Mouse (Mus musculus) heart, embryonic 11.5 days (tissue): ENCODE measurements around the gene Mmp11. TPM values are rescaled to one million over a fixed set of nuclear protein-coding genes. Genes with fewer than 3 reads are reported as not detected.
A peak's percentile ranks its signal among the peaks of the same experiment; 100 is the strongest.
"Not testable (repeated sequence)": the region's sequence is repeated elsewhere in the genome, so short reads cannot be mapped to it uniquely, and the experiment has no call there.

ENCODE experiments used
- ATAC-seq: fragments of 200-750 bp; cut with Nextera tagmentation; replicated peaks from 2 replicates; pipeline ENCODE4 v1.8.0; 2017; ENCODE audit warnings: moderate library complexity; ENCODE audit not compliant: insufficient number of reproducible peaks, low FRiP score, low TSS enrichment
- H3K27ac ChIP-seq: fragments of 300-500 bp; sonication (generic); 2 replicates; pipeline ENCODE4 v1.5.1; 2014; ENCODE audit warnings: mild to moderate bottlenecking, low read depth, low read length
- H3K27me3 ChIP-seq: fragments of 300-500 bp; sonication (generic); 2 replicates; pipeline ENCODE4 v1.6.1; 2014; ENCODE audit warnings: mild to moderate bottlenecking, low read length, mixed read lengths; ENCODE audit not compliant: control insufficient read depth, insufficient read depth
- H3K36me3 ChIP-seq: fragments of 300-500 bp; sonication (generic); 2 replicates; pipeline ENCODE4 v1.6.1; 2014; ENCODE audit warnings: mild to moderate bottlenecking, low read length, moderate library complexity, mixed read lengths; ENCODE audit not compliant: control insufficient read depth, insufficient read depth
- H3K4me1 ChIP-seq: fragments of 300-500 bp; sonication (generic); 2 replicates; pipeline ENCODE4 v1.6.1; 2014; ENCODE audit warnings: low read length; ENCODE audit not compliant: control insufficient read depth, insufficient read depth
- H3K4me2 ChIP-seq: fragments of 300-500 bp; sonication (generic); 2 replicates; pipeline ENCODE4 v1.6.1; 2014; ENCODE audit warnings: mild to moderate bottlenecking, moderate library complexity
- H3K4me3 ChIP-seq: fragments of 300-500 bp; sonication (generic); 2 replicates; pipeline ENCODE4 v1.5.1; 2014; ENCODE audit warnings: low read depth, low read length
- H3K9ac ChIP-seq: fragments of 300-500 bp; sonication (generic); 2 replicates; pipeline ENCODE4 v1.6.1; 2014; ENCODE audit warnings: mild to moderate bottlenecking, low read depth, low read length, moderate library complexity
- H3K9me3 ChIP-seq: fragments of 300-500 bp; sonication (generic); replicated peaks from 2 replicates; pipeline ENCODE4 v1.6.1; 2016; ENCODE audit warnings: low read length; ENCODE audit not compliant: control insufficient read depth
- WGBS: fragments of 180-500 bp; shearing (Covaris S2); extraction: QIAGEN DNeasy Blood & Tissue Kit; methylation state at CpG from one replicate; pipeline ENCODE4 v1.1.7; 2014; ENCODE audit not compliant: insufficient replicate concordance; 5-methylcytosine and 5-hydroxymethylcytosine counted together
- polyA plus RNA-seq: library from polyadenylated mRNA; unstranded; fragments of >200 nt; fragmentation: Nextera tagmentation; extraction: Ambion mirVana; gene quantifications from 2 replicates; pipeline ENCODE4 v1.2.1, GENCODE M21; 2014

Gene Mmp11
- polyA plus RNA-seq, 1 experiment from 2014 or later, result 17.5 TPM

DNA sequence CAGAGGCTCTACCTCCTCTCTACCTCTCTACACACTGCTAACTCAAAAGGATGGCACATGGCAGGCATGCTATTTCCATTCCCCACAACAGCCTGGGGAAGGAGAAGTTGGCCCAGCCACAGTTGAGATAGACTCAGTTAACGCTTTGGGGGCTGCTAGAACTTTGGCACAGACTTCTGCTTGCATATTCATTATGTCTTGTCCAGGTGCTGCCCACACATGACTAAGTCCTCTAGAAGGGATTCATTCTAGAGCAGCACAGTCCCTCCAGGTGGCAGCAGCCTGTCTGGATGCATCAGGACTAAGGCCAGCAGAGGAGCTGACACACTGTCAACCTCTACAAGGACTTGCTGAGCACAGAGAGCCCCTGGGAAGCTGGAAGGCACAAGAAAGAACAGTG is 40.1 kb downstream of the Mmp11 start:
- WGBS, result 92% methylated on average over 1 of the region's 1 CpGs
- Histone ChIP-seq H3K4me3 (no peak overlapping the region), H3K4me2 (no peak overlapping the region), H3K9me3 (no peaks in the 10 kb centered on the region), H3K36me3 (peaks cover 22% of the 10 kb centered on the region), H3K27ac (no peak overlapping the region), H3K4me1 (peaks cover 21% of the 10 kb centered on the region), H3K27me3 (no peaks in the 10 kb centered on the region), H3K9ac (no peak overlapping the region)
- no peak for ATAC-seq

DNA sequence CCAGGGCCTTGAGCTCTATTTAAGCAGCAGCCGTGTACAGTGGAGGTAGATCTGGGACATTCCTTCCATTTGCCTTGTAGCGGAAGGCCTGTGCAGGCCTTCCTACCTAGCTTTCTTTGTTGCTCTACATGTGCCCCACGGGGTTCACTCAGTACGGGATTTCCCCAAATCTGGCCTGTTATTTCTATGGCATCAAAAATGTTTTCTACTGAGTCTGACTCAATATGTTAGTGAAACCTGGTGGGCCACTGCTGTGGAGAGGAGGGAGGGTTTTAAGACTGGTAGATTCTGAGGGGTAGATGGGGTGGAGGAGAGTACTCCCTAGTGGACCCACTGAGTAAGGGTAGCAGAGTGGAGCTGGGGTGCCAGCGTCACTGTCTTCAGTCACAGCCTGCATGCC is 40.6 kb downstream of the Mmp11 start:
- Histone ChIP-seq H3K4me3 (no peak overlapping the region), H3K9ac (no peak overlapping the region), H3K4me1 (peaks cover 21% of the 10 kb centered on the region), H3K9me3 (no peaks in the 10 kb centered on the region), H3K4me2 (no peak overlapping the region), H3K27me3 (no peaks in the 10 kb centered on the region), H3K36me3 (peaks cover 22% of the 10 kb centered on the region), H3K27ac (no peak overlapping the region)
- ATAC-seq, result no peak
- WGBS, result 91% methylated on average over 5 of the region's 5 CpGs

DNA sequence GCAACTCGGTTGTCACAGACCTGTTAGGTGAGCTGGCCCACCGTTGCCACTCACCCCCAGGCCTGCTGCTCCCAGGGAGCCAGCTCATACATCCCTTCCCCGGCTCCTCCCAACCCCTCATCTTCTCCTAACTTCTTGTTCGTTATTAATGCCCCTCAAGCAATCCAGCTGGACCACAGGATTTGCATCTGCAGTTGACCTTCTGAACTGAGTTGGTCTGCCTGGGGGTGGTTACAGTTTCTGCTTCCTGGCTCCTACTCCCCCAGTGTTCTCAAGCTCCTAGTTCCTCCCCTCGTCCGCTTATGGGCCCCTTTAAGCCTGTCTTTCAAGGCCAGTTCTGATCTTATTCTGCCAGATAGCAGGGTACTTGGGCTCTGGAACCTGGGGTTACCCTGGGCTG is 41.7 kb downstream of the Mmp11 start:
- Histone ChIP-seq H3K36me3 (peaks cover 22% of the 10 kb centered on the region), H3K4me2 (no peak overlapping the region), H3K4me1 (peaks cover 20% of the 10 kb centered on the region), H3K4me3 (no peak overlapping the region), H3K9me3 (no peaks in the 10 kb centered on the region), H3K27me3 (no peaks in the 10 kb centered on the region), H3K9ac (no peak overlapping the region), H3K27ac (no peak overlapping the region)
- WGBS, result 69% methylated on average over 6 of the region's 6 CpGs
- no peak for ATAC-seq

DNA sequence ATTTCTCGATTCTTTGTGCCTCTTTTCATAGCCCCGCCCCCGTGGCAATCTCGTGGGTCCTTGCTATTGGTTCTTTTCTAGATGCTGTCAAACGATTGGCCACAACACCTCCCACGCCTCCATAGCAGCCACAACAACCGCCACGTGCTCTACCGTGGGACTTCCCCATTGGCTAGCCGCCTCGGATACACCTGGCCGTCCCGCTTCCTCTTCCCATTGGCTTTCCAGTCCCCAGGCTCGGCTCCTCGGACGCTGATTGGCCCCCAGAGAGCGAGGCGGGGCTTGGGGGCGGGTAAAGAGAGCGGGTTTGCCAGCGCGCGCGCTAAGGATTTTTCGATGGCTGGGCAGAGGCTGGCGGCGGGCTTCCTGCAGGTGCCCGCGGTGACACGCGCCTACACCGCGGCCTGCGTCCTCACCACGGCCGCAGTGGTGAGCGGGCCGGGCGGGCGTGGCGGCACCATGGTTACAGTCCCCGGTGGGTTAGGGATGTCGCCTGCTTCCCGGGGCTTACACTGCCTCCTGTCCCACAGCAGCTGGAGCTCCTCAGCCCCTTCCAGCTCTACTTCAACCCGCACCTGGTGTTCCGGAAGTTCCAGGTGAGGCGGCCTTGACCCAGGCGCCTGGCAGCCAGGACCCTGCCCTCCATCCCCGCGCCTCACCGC is 43.1 kb downstream of the Mmp11 start, which contains the start of gene Derl3:
Gene Derl3, plus strand, starts transcription at position 325 of the 662 bp plus-strand sequence.
- peak; percentile 97 for ATAC-seq
- Histone ChIP-seq H3K27me3 (no peaks in the 10 kb centered on the region), H3K4me2 (peak within 1 kb of the TSS; percentile 95), H3K4me1 (peaks cover 13% of the 10 kb centered on the region), H3K27ac (no peak within 1 kb of the TSS), H3K36me3 (peaks cover 22% of the 10 kb centered on the region), H3K9me3 (no peaks in the 10 kb centered on the region), H3K9ac (peak within 1 kb of the TSS; percentile 59), H3K4me3 (peak within 1 kb of the TSS; percentile 47)
- 2% methylated on average over 51 of the region's 51 CpGs for WGBS

DNA sequence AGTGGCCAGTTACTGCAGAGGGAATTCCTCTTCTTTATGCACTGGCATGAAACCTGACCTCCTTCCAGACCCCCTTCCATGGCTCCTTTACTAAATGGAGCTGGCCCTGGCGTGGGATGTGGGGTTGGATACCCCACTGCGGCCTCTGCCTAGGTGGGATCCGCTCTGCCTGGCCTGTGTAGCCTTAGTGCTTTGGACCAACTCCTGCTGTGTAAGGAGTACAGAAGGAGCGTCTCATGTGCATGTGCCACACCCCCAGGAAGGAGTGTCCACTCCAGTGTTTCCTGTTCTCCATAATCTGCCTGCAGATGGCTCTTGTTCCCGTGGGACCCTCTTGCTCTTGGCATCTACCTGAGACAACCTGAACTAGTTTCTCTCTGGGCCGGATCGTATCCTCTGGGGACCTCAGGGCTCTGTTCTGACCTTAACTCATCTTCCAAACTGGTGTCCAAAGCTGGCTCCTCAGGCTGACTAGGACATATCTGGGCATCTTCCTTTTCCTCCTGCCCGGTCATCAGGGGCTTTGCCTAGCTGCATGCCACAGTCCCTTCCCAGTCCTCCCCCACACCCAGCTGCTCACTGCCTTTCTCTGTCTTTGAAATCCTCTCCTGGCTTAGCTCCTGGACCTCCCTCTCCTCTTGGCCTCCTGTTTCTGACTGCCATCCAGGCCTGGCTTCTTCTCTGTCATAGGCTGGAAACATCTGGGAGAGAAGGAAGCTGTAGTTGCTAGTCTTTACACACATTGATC is 46.7 kb downstream of the Mmp11 start:
- no peak for ATAC-seq
- Histone ChIP-seq H3K9ac (peak overlapping the region; percentile 22; the same call in 1 of the 2 replicates), H3K9me3 (no peaks in the 10 kb centered on the region), H3K36me3 (no peaks in the 10 kb centered on the region), H3K4me1 (peaks cover 13% of the 10 kb centered on the region), H3K4me2 (no peak overlapping the region), H3K27ac (no peak overlapping the region), H3K27me3 (no peaks in the 10 kb centered on the region), H3K4me3 (no peak overlapping the region)
- 39% methylated on average over 8 of the region's 8 CpGs for WGBS

DNA sequence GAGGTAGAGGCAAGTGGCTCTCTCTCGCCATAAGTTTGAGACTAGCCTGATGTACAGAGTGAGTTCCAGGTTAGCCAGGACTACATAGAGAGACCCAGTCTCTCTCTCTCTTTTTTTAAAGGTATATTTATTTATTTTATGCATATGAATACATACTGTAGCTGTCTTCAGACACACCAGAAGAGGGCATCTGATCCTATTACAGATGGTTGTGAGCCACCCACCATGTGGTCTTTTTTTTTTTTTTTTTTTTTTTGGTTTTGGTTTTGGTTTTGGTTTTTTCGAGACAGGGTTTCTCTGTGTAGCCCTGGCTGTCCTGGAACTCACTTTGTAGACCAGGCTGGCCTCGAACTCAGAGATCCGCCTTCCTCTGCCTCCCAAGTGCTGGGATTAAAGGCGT is 48.8 kb downstream of the Mmp11 start:
- ATAC-seq, result not testable (repeated sequence)
- WGBS, result 79% methylated on average over 5 of the region's 5 CpGs

DNA sequence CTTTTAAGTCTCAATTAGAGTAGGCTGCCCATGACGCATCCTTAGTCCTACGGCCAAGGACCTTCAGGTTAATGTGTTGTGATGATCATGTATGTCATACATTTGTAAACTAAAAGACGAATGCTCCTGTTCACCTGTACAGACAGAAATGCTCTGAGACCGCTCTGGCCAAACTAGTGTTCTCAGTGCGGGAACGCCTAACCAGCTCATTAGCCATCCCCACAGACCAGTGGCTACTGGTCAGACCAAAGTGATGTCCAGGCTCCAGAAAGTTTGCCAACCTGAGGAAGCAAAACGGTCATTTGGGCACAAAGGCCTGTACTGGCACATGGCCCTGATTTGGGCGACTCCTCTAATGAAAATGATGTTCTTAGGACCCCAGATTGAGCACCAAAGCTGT is 51.6 kb downstream of the Mmp11 start:
- H3K4me1 ChIP-seq, result peaks cover 8% of the 10 kb centered on the region; the same call in 1 of the 2 replicates
- no peak overlapping the region for H3K4me2 ChIP-seq
- no peaks in the 10 kb centered on the region for H3K9me3 ChIP-seq
- no peaks in the 10 kb centered on the region for H3K36me3 ChIP-seq
- no peak overlapping the region for H3K9ac ChIP-seq
- no peak overlapping the region for H3K27ac ChIP-seq
- no peaks in the 10 kb centered on the region for H3K27me3 ChIP-seq
- 86% methylated on average over 8 of the region's 8 CpGs for WGBS
- no peak overlapping the region for H3K4me3 ChIP-seq
- ATAC-seq, result no peak

More for the DNA sequence above, 48.8 kb downstream of the Mmp11 start:
- not testable (repeated sequence) for H3K9me3 ChIP-seq, H3K4me3 ChIP-seq, H3K27me3 ChIP-seq, H3K27ac ChIP-seq, H3K9ac ChIP-seq, H3K4me1 ChIP-seq, H3K4me2 ChIP-seq, H3K36me3 ChIP-seq

DNA sequence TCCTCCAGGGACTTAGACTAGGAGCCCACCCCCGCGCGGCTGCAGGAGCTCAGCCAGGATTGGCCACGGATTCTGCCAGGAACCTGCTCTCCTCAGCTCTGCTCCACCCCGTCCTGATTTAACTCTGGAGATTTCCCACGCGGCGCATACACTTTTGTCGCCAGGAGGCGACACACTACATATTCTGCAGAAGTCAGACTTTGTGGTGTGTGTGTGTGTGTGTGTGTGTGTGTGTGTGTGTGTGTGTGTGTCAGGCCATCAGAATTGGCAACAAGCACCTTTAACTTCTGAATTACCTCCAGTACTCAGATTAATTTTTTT is 53.1 kb downstream of the Mmp11 start:
- peak overlapping the region; percentile 46 for H3K4me2 ChIP-seq
- H3K36me3 ChIP-seq, result no peaks in the 10 kb centered on the region
- peak overlapping the region; percentile 58; the same call in 1 of the 2 replicates for H3K9ac ChIP-seq
- no peaks in the 10 kb centered on the region for H3K4me1 ChIP-seq
- H3K27me3 ChIP-seq, result no peaks in the 10 kb centered on the region
- no peak; the same call in 1 of the 2 replicates for ATAC-seq
- no peaks in the 10 kb centered on the region for H3K9me3 ChIP-seq
- H3K4me3 ChIP-seq, result peak overlapping the region; percentile 15; the same call in 1 of the 2 replicates
- WGBS, result under 1% methylated on average over 10 of the region's 10 CpGs
- H3K27ac ChIP-seq, result no peak overlapping the region
